Mouse (Mus musculus) hematopoietic stem cell, adult 5-6 weeks (primary cell): ENCODE results near the gene Kansl1. TPM values are rescaled to one million over a fixed set of nuclear protein-coding genes. Genes with fewer than 3 reads are reported as not detected.

ENCODE experiments used
- ATAC-seq, 2 experiments: fragments of 125-278 bp in 1 of 2; replicated peaks in 1 of 2; 2 replicates each; pipeline ENCODE4 v1.8.0; 2016 to 2017; ENCODE audit warnings: inconsistent platforms in 2 of 2, mild to moderate bottlenecking in 2 of 2, moderate number of reproducible peaks in 2 of 2, low read depth in 1 of 2, moderate TSS enrichment in 1 of 2; ENCODE audit not compliant: low FRiP score in 2 of 2, poor library complexity in 2 of 2, severe bottlenecking in 2 of 2, insufficient read depth in 1 of 2, low TSS enrichment in 1 of 2
- total RNA-seq: library from RNA; stranded (forward); fragments of 172-1452, 232-1000 nt; gene quantifications from 2 replicates; pipeline ENCODE4 v1.2.3, GENCODE M21; 2017

Kansl1 gene
- total RNA-seq, 1 experiment from 2014 or later: 49.5 TPM

GRCm38 (mm10) chr11:104441475-104442332 lies 27.0 kb downstream of the Kansl1 start:
- peak; percentile 9 to 23; a peak in 2 of 4 replicates for ATAC-seq

DNA sequence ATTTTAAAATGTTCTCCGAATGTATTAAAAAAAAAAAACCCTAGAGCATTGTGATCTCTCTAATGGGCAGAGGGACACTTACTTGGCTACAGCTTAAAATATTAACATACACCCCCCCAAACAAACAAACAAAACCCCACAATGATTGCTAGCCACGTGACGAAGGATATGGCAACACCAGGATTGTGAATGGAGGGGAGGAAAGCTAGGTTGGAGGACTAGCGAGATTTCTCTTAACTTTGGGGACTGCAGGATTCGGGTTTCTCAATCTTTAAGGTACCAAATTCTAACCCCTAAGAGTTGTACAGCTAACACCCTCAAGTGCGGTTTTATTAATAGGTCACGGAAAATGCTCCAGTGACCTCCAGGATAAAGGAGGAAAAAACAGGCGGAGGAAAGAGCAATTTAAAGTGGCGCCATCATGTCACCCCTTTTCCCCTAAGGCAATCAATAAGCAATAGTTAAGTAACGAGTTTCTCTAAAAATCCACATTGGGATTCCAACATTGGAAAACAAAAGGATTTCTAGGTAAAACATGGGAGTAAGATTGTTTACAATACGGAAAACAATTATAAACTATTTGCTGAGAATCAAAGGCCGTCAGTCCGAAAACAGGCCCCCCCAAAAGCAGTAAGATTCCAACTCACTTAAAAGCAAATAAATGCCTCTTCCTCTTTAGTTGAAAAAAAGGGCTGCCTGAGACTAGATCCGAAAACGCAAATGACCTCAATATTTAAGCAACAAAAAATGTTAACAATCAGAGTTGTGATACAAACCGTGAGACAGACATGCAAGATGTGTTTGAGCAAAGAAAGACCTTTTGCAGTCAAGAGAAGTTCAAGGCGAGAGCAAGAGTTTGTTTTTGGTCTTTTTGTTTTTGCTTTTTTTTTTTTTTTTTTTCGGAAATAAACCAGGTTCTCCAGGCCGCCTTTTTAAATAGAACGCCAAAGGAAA lies 27.9 kb downstream of the Kansl1 start:
- ATAC-seq: no peak

GRCm38 (mm10) chr11:104439703-104440102 lies 29.0 kb downstream of the Kansl1 start:
- no peak for ATAC-seq

DNA sequence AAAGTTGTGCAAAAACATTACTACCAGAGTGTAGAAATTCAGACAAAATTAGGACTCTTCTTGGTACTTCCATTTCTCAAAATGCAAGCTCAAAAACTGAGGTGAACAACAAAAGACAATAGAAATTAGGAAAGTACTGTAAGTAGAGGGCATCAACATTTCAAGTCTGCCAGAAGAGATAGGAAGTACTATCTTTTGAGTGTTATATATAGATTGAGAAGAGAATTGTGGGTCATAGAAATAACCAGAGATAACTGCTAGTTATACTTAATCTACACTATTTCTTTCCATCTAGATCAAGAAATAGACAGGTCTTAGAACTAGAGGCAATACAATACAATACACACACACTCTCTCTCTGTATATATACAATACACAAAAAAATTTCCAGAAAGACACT lies 30.2 kb downstream of the Kansl1 start:
- ATAC-seq: no peak

- ATAC-seq: no peak
Observed at GRCm38 (mm10) chr11:104436394-104436954, 32.2 kb downstream of the Kansl1 start.

- 0 out of 4 replicates have a peak, but pooled peaks of 1 of the 2 experiments have one; percentile 16 for ATAC-seq
Observed at GRCm38 (mm10) chr11:104435753-104436152, 32.9 kb downstream of the Kansl1 start.

- no peak for ATAC-seq
Observed at GRCm38 (mm10) chr11:104435141-104435540, 33.5 kb downstream of the Kansl1 start.

DNA sequence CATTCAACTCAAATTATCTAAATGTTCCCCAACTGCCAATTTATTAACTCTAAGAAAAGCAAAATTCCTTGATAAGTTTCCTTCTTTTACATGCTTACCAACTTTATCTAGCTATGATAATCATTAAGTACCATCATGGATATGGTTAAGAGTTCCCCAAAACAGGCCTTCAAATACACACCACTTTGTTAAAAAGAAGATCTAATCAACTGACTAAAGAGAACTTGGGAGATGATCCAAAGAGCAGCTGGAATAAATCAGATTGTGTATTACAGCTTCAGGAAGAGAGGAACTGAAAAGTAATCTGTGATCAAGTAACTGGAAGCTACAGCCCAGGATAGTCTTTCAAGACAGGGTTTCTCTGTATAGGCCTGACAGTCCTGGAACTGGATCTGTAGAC lies 36.4 kb downstream of the Kansl1 start:
- no peak for ATAC-seq

- ATAC-seq: no peak
Observed at GRCm38 (mm10) chr11:104431807-104432206, 36.9 kb downstream of the Kansl1 start.

DNA sequence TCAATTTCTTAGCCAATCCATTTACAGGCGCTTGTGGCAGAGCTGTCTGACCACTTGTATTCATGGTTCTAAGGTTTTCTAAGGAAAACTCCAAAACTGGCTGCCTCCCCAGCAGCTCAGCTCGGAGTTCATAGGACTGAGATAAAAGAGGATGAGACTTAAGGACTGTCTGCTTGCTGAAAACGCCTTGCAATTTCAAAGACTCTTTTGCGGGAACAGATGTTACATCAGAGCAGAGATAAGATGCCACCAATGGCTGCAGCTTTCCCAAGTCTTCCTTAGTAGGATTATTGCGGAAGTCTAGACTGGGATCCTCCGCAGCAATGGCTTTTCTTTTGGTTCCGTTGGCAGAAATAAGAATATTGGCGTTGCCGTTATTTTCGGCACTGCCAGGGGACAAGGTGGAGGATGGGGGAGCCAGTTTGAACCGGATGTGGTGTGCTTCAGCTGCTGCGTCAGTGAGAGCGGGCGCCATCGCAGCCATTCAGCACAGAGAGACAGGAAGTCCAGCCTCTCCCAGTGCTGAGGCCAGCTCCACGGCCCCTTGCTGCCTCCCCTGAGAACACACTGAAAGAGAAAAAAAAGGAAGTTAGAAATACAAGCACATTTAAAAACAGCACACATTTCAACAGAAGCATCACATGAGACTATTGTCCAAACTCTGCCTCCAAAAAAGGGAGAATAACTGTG lies 43.8 kb downstream of the Kansl1 start:
- peak; percentile 97 to 100 for ATAC-seq

DNA sequence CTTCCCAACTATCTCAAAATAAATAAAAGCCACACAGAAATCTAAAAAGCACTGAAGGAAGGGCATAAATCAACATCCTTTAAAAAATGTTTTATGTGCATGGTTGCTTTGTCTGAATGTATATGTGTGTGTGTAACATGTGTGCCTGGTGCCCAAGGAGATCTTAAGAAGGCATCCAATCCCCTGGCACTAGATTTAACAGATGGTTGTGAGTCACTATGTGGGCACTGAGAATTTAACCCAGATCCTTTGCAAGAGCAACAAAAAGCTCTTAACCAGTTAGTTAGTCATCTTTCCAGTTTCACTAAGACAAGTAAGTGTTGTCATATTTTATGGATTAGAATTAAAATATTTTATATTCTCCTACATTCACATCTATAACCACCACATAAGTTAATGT lies 56.4 kb downstream of the Kansl1 start:
- ATAC-seq: no peak

GRCm38 (mm10) chr11:104407391-104407790 lies 61.3 kb downstream of the Kansl1 start:
- ATAC-seq: no peak

- ATAC-seq: no peak
Observed at GRCm38 (mm10) chr11:104400961-104401360, 67.7 kb downstream of the Kansl1 start.

- ATAC-seq: no peak
Observed at GRCm38 (mm10) chr11:104399459-104400216, 69.0 kb downstream of the Kansl1 start.

DNA sequence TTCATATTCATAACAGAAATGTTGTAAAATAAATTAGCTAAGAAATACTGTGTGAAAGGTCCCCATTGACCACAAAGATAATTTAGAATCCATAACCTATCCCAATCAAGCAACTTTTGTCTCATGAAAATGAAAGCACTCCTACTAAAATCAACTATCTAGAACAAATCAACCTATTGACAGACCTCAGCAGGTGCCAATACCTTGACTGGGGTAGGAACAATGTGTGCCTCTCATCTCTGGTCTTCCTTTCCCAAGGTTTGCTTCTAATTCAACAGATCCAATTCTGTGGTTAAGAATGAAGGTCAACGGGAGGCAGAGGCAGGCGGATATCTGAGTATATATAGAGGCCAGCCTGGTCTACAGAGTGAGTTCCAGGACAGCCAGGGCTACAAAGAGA lies 73.0 kb downstream of the Kansl1 start:
- no peak for ATAC-seq

- ATAC-seq: no peak
Observed at GRCm38 (mm10) chr11:104393196-104393595, 75.5 kb downstream of the Kansl1 start.

DNA sequence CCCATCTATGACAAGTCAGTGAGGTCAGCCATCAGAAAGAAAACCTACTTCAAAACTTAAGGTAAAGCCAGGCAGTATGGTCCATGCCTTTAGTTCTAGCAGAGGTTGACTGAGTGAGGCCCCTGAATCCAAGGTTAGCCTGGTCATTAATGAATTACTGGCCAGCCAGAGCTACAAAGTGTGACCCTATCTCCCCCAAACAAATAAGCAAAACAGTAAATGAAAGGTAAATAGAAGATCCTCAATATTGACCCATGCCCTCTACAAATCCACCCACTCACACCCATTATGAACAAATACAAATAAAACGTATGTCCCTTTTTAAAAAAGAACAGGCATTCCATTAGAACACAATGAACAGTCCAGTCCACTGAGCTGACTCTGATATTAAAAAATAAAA lies 76.5 kb downstream of the Kansl1 start:
- ATAC-seq: no peak
